Mouse (Mus musculus) v-Abl transformed pro-B cells (cell line): ENCODE results near the gene Hoxb3.

Source experiments
- in situ Hi-C, 2 experiments: fragments of 400-800 bp; cut with MboI; formaldehyde crosslinking; loops; one replicate each; pipeline ENCODE4 v1.15.1; 2025; ENCODE audit not compliant: unreplicated experiment in 2 of 2

The Hoxb3 gene

DNA sequence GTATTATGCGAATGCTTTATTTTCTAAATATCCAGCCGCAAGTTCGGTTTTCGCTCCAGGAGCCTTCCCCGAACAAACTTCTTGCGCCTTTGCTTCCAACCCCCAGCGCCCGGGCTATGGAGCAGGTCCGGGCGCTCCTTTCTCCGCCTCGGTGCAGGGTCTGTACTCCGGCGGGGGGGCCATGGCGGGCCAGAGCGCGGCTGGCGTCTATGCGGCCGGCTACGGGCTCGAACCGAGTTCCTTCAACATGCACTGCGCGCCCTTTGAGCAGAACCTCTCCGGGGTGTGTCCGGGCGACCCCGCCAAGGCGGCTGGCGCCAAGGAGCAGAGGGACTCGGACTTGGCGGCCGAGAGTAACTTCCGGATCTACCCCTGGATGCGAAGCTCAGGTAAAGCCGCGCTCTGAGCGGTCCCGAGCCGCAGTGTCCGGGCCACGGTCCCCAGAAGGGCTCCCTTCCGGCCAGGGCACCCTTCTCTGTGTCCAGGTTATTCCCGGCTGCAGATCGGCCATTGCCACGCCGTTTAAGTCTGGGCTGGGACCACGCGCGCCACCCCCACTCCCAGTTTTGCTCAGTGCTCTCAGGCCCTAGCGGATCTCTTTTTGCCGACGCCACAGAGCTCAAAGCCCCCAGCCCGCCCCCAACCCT, 36.3 kb upstream of the Hoxb3 start:
- in situ Hi-C loops = loop anchor here (10.0 to 25.0 kb wide), 4 partner anchors 248 to 775 kb away; partner anchors contain the start of gene Osbpl7 (in 1 of the 2)

DNA sequence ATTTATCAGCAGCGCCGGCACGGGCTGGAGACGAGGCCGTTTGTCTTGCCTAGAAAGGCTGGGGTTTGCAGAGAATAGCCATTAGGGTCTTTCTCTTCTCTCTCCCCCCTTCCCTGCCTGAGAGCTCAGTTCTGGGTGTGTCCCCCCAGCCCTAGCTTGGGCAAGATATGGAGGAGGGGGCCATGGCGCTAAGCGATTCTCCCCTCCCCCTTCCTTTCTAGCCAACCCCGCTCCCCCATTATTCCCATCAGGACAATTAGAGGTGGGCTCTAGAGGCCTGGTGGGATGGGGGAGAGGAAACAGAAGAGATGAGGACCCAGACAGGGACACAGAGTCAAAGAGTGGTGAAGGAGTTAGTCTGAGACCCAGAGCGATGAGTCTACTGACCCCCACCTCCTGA, 35.7 kb upstream of the Hoxb3 start:
- in situ Hi-C loops = loop anchor here (10.0 to 25.0 kb wide), 4 partner anchors 247 to 775 kb away; partner anchors contain the start of gene Osbpl7 (in 1 of the 2)

GRCm38 (mm10) chr11:96288455-96289221, 34.5 kb upstream of the Hoxb3 start:
- in situ Hi-C loops = loop anchor here (10.0 to 25.0 kb wide), 4 partner anchors 246 to 774 kb away; partner anchors contain the start of gene Osbpl7 (in 1 of the 2)

- in situ Hi-C loops = loop anchor here (10.0 to 25.0 kb wide), 4 partner anchors 246 to 773 kb away; partner anchors contain the start of gene Osbpl7 (in 1 of the 2)
Observed at GRCm38 (mm10) chr11:96289293-96289692, 33.8 kb upstream of the Hoxb3 start.

- in situ Hi-C loops = loop anchor here (10.0 to 25.0 kb wide), 4 partner anchors 245 to 772 kb away; partner anchors contain the start of gene Osbpl7 (in 1 of the 2)
Observed at GRCm38 (mm10) chr11:96289837-96290236, 33.3 kb upstream of the Hoxb3 start.

GRCm38 (mm10) chr11:96290705-96291355, 32.3 kb upstream of the Hoxb3 start:
- in situ Hi-C loops = loop anchor here in 1 of 2 experiments (25.0 kb wide), 2 partner anchors 471 to 771 kb away; partner anchors contain the start of gene Osbpl7

- in situ Hi-C loops = loop anchor here in 1 of 2 experiments (25.0 kb wide), 2 partner anchors 470 to 770 kb away; partner anchors contain the start of gene Osbpl7
Observed at GRCm38 (mm10) chr11:96291681-96292564, 31.2 kb upstream of the Hoxb3 start, which contains the start of gene Hoxb6. Hoxb6 (plus strand) TSS chr11:96292476.

DNA sequence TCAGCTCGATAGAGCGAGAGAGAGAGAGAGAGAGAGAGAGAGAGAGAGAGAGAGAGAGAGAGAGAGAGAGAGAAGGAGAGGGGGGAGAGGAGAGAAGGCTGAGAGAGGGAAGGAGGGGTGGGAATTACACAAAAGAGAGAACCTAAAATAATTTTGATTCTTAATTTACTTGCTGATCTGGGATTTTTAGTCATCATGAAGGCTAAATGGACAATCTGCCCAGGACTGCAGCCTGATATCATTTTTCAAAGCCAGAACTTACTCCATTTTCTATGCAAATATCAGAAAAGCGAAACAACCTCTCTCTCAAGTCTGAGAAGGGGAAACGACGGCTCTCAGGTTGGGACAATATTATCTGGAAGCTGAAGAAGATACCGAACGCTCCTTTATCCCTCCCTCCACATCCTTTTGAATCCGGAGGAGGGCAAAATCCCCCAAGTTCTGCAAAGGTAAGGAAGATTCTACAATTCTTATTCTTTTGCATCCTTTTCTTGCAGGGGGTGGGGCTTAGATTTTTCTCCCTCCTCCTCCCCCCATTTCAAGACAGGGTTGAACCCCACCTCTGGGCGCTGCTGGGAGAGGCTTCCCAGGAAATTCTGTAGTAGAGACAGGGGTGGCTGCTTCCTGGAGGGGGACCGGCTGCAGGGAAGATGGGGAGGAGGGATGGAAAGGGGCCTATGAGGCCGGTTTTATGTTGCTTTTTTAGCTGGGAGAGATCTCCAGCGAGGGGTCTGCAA, 30.4 kb upstream of the Hoxb3 start:
- in situ Hi-C loops = loop anchor here in 1 of 2 experiments (25.0 kb wide), 2 partner anchors 470 to 770 kb away; partner anchors contain the start of gene Osbpl7

DNA sequence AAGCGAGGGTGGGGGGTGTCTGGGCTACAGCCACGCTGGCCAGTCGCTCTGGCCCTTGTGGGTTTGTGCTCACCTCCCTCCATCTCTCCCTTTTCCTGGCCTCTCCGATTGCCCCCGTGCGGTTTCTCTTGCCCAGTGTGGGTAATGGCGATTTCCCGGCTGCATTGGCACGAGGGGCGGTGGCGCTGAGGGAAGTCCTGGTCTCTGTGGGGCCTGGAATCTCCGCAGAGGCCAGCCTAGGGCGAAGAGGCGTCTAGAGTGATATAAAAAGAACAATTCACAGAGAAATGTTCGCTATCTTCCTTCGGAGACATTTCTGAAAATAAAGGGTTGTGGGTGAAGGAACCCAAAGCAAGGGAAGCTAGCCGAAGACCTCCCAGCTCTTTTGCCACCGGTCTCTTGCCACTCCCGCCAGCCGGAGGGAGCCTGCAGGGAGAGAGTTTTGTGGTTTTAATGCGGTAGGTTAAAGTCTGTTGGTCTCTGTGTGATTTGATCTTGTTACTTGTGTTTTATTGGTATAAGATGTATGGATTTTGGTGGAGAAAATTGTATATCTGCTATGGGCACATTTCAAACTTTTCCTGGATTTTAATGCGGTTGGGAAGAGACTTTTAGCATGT, 29.7 kb upstream of the Hoxb3 start:
- in situ Hi-C loops = loop anchor here in 1 of 2 experiments (25.0 kb wide), 2 partner anchors 469 to 769 kb away; partner anchors contain the start of gene Osbpl7

DNA sequence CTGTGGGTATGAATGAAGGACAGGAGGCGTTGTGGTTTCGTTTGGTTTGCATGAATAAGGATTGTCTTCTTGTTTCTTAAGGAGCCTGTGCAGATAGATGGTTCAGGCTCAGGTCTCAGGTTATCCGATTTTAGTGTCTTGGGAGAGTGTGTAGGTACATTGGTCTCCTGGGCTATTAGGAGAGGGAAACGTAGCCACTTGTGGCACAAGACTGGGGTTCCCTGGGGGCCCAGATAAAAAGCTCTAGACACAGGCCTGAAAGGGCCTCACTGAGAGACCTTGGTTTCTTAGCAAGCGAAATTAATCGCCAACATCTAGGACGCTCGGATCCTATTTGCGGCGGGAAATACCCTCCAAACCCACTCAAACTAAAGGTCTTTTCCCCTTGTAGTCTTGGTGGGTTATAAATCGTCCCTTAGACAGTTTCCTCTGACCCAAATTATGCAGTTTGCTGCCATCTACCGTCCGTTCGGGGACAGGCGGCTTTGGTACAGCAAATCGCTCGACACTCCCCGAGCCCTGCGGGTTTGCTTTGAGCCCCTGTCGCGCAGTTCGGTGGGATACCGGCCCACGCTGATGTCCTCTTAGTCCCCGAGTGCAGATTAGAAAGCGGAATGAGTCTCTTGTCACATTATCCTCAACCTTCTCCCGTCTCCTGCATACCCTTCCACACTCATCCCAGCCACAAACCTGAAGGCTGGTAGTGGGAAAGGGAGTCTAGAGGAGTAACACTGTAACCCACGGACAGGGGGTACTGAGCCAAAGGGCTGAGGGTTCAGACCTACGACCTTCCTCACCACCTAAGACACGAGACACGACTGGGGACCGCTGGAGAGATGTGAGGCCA, 28.7 kb upstream of the Hoxb3 start:
- in situ Hi-C loops = loop anchor here in 1 of 2 experiments (25.0 kb wide), 2 partner anchors 468 to 768 kb away; partner anchors contain the start of gene Osbpl7

- in situ Hi-C loops = loop anchor here in 1 of 2 experiments (25.0 kb wide), 2 partner anchors 467 to 767 kb away; partner anchors contain the start of gene Osbpl7
Observed at GRCm38 (mm10) chr11:96295092-96295835, 27.9 kb upstream of the Hoxb3 start.

GRCm38 (mm10) chr11:96296997-96297396, 26.1 kb upstream of the Hoxb3 start:
- in situ Hi-C loops = loop anchor here in 1 of 2 experiments (25.0 kb wide), 2 partner anchors 465 to 765 kb away; partner anchors contain the start of gene Osbpl7

DNA sequence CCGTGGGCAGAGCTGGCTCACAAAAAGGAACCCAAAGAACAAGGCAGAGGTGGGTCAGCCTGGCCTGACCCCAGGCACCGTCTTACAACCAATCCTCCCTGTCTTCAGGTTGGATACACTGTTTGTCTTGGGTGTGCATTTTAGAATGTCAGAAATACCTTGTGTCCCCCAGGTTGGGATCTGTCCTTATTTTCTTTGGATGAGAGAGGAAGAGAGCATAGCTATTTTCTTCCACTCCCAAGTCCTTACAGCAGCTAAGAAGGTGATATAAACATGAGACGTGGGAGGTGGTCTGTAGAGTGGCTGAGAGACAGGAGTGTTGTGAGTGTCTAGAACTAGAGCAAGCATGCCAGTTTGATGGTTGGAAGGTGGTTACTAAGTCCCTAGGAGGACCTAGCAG, 25.7 kb upstream of the Hoxb3 start:
- in situ Hi-C loops = loop anchor here in 1 of 2 experiments (25.0 kb wide), 2 partner anchors 465 to 765 kb away; partner anchors contain the start of gene Osbpl7

GRCm38 (mm10) chr11:96297968-96298635, 25.0 kb upstream of the Hoxb3 start:
- in situ Hi-C loops = loop anchor here in 1 of 2 experiments (25.0 kb wide), 2 partner anchors 464 to 764 kb away; partner anchors contain the start of gene Osbpl7

DNA sequence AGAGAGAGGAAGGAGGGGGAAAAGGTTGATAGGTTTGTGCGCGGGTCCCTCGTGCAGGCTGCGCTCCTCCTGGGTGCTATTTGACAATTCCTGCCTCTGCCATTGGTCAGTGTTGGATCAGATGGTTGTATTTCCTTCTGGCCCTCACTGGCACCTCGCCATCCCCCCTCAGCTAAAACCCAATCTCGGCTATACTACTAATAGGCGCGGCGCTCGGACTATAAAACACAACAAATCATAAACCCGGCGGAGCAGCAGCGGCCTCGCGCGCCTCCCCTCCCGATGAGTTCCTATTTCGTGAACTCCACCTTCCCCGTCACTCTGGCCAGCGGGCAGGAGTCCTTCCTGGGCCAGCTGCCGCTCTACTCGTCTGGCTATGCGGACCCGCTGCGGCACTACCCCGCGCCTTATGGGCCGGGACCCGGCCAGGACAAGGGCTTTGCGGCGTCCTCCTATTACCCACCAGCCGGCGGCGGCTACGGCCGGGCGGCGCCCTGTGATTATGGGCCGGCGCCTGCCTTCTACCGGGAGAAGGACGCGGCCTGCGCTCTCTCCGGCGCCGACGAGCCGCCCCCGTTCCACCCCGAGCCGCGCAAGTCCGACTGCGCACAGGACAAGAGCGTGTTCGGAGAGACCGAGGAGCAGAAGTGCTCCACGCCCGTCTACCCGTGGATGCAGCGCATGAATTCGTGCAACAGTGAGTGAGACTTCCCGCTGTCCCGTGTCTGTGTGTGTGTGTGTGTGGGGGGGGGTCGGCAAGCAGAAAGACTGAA, 24.0 kb upstream of the Hoxb3 start:
- in situ Hi-C loops = loop anchor here in 1 of 2 experiments (25.0 kb wide), 2 partner anchors 463 to 763 kb away; partner anchors contain the start of gene Osbpl7
